Mouse (Mus musculus) kidney, embryonic 14.5 days (tissue): ENCODE measurements around the gene Gtse1. TPM values are rescaled to one million over a fixed set of nuclear protein-coding genes. Genes with fewer than 3 reads are reported as not detected.
A peak's percentile ranks its signal among the peaks of the same experiment; 100 is the strongest.

Experiments used
- ATAC-seq: fragments of 200-750 bp; cut with Nextera tagmentation; 2 replicates; pipeline ENCODE4 v1.8.0; 2017; ENCODE audit warnings: moderate number of reproducible peaks, mild to moderate bottlenecking, moderate TSS enrichment, moderate library complexity; ENCODE audit not compliant: low FRiP score, low TSS enrichment
- H3K27ac ChIP-seq: fragments of 300-500 bp; sonication (generic); 2 replicates; pipeline ENCODE4 v1.5.1; 2014; ENCODE audit warnings: low read depth, mild to moderate bottlenecking, low read length, moderate library complexity, mixed read lengths
- H3K27me3 ChIP-seq: fragments of 300-500 bp; sonication (generic); 2 replicates; pipeline ENCODE4 v1.6.1; 2014; ENCODE audit warnings: mild to moderate bottlenecking, low read length; ENCODE audit not compliant: control insufficient read depth, insufficient read depth
- H3K36me3 ChIP-seq: fragments of 300-500 bp; sonication (generic); 2 replicates; pipeline ENCODE4 v1.6.1; 2014; ENCODE audit warnings: low read length, mixed read lengths; ENCODE audit not compliant: control insufficient read depth, insufficient read depth
- H3K4me1 ChIP-seq: fragments of 300-500 bp; sonication (generic); 2 replicates; pipeline ENCODE4 v1.6.1; 2014; ENCODE audit warnings: low read length, mixed read lengths; ENCODE audit not compliant: control insufficient read depth, insufficient read depth
- H3K4me2 ChIP-seq: fragments of 300-500 bp; sonication (generic); replicated peaks from 2 replicates; pipeline ENCODE4 v1.6.1; 2014; ENCODE audit warnings: low read depth, mild to moderate bottlenecking, low read length
- H3K4me3 ChIP-seq: fragments of 300-500 bp; sonication (generic); 2 replicates; pipeline ENCODE4 v1.5.1; 2014; ENCODE audit warnings: mild to moderate bottlenecking, low read length
- H3K9ac ChIP-seq: fragments of 300-500 bp; sonication (generic); 2 replicates; pipeline ENCODE4 v1.6.1; 2014; ENCODE audit warnings: low read depth, mild to moderate bottlenecking, low read length, moderate library complexity
- H3K9me3 ChIP-seq: fragments of 300-500 bp; sonication (generic); 2 replicates; pipeline ENCODE4 v1.6.1; 2016; ENCODE audit warnings: low read length; ENCODE audit not compliant: control insufficient read depth
- WGBS: fragments of 180-500 bp; shearing (Covaris S2); extraction: QIAGEN DNeasy Blood & Tissue Kit; methylation state at CpG from one replicate; pipeline ENCODE4 v1.1.7; 2014; 5-methylcytosine and 5-hydroxymethylcytosine counted together
- polyA plus RNA-seq: library from polyadenylated mRNA; unstranded; fragments of >200 nt; fragmentation: Nextera tagmentation; extraction: Ambion mirVana; gene quantifications from 2 replicates; pipeline ENCODE4 v1.2.1, GENCODE M21; 2014

Gene Gtse1
- 26.6 and 32.3 TPM in 2 replicates for polyA plus RNA-seq

- WGBS: under 1% methylated on average over 42 of the region's 42 CpGs
- Histone ChIP-seq H3K4me2 (peak within 1 kb of the TSS; percentile 81), H3K9ac (peak within 1 kb of the TSS; percentile 76), H3K9me3 (no peaks in the 10 kb centered on the region), H3K36me3 (peaks cover 28% of the 10 kb centered on the region), H3K27ac (peak within 1 kb of the TSS; percentile 57; the same call in 1 of the 2 replicates), H3K27me3 (no peaks in the 10 kb centered on the region), H3K4me1 (peaks cover 18% of the 10 kb centered on the region), H3K4me3 (peak within 1 kb of the TSS; percentile 92)
- ATAC-seq: peak; percentile 97
Measured at GRCm38 (mm10) chr15:85859490-85860031, at the start of gene Gtse1. TSS of gene Gtse1 (plus strand) at chr15:85859745.

- WGBS: 76% methylated on average over 5 of the region's 5 CpGs
- no peaks in the 10 kb centered on the region for H3K27me3 ChIP-seq
- H3K4me2 ChIP-seq: peak overlapping the region; percentile 60
- no peaks in the 10 kb centered on the region for H3K36me3 ChIP-seq
- no peaks in the 10 kb centered on the region for H3K4me1 ChIP-seq
- H3K4me3 ChIP-seq: peak overlapping the region; percentile 77; the same call in 1 of the 2 replicates
- H3K9ac ChIP-seq: no peak overlapping the region
- no peak overlapping the region for H3K27ac ChIP-seq
- no peaks in the 10 kb centered on the region for H3K9me3 ChIP-seq
- no peak for ATAC-seq
Measured at GRCm38 (mm10) chr15:85810462-85810805, 49.1 kb upstream of the Gtse1 start.

GRCm38 (mm10) chr15:85810806-85811521 is 48.6 kb upstream of the Gtse1 start:
- no peaks in the 10 kb centered on the region for H3K4me1 ChIP-seq
- H3K27me3 ChIP-seq: no peaks in the 10 kb centered on the region
- 4% methylated on average over 36 of the region's 36 CpGs for WGBS
- peak; percentile 85 for ATAC-seq
- no peaks in the 10 kb centered on the region for H3K9me3 ChIP-seq
- peak overlapping the region; percentile 79 for H3K9ac ChIP-seq
- H3K36me3 ChIP-seq: no peaks in the 10 kb centered on the region
- H3K4me2 ChIP-seq: peak overlapping the region; percentile 60
- H3K4me3 ChIP-seq: peak overlapping the region; percentile 77
- H3K27ac ChIP-seq: peak overlapping the region; percentile 77

GRCm38 (mm10) chr15:85811535-85812277 is 47.8 kb upstream of the Gtse1 start, which contains the start of gene Cdpf1:
TSS of gene Cdpf1 (minus strand) at chr15:85811697.
- WGBS: 5% methylated on average over 36 of the region's 36 CpGs

GRCm38 (mm10) chr15:85813428-85813827 is 46.1 kb upstream of the Gtse1 start:
- no peak for ATAC-seq
- H3K4me3 ChIP-seq: no peak overlapping the region
- H3K36me3 ChIP-seq: no peaks in the 10 kb centered on the region
- no peaks in the 10 kb centered on the region for H3K4me1 ChIP-seq
- no peak overlapping the region for H3K9ac ChIP-seq
- H3K4me2 ChIP-seq: no peak overlapping the region
- H3K27ac ChIP-seq: no peak overlapping the region
- H3K27me3 ChIP-seq: no peaks in the 10 kb centered on the region
- H3K9me3 ChIP-seq: peaks cover 13% of the 10 kb centered on the region
- 73% methylated on average over 10 of the region's 10 CpGs for WGBS

More at GRCm38 (mm10) chr15:85811535-85812277, 47.8 kb upstream of the Gtse1 start, which contains the start of gene Cdpf1:
- Histone ChIP-seq H3K4me2 (peak within 1 kb of the TSS; percentile 60), H3K4me3 (peak within 1 kb of the TSS; percentile 77), H3K36me3 (no peaks in the 10 kb centered on the region), H3K4me1 (no peaks in the 10 kb centered on the region), H3K27ac (peak within 1 kb of the TSS; percentile 77), H3K27me3 (no peaks in the 10 kb centered on the region), H3K9me3 (peaks cover 4% of the 10 kb centered on the region), H3K9ac (peak within 1 kb of the TSS; percentile 79)
- peak; percentile 97 for ATAC-seq

GRCm38 (mm10) chr15:85821203-85822010 is 38.1 kb upstream of the Gtse1 start, which contains the start of gene Pkdrej:
TSS of gene Pkdrej (minus strand) at chr15:85821734.
- peak within 1 kb of the TSS; percentile 42 for H3K4me3 ChIP-seq
- H3K4me2 ChIP-seq: peak within 1 kb of the TSS; percentile 78
- peak; percentile 75 for ATAC-seq
- no peak within 1 kb of the TSS for H3K27ac ChIP-seq
- H3K4me1 ChIP-seq: peaks cover 2% of the 10 kb centered on the region; the same call in 1 of the 2 replicates
- H3K36me3 ChIP-seq: no peaks in the 10 kb centered on the region
- WGBS: 1% methylated on average over 44 of the region's 65 CpGs
- no peaks in the 10 kb centered on the region for H3K27me3 ChIP-seq
- peaks cover 15% of the 10 kb centered on the region; the same call in 1 of the 2 replicates for H3K9me3 ChIP-seq
- H3K9ac ChIP-seq: peak within 1 kb of the TSS; percentile 62

GRCm38 (mm10) chr15:85822011-85822359 is 37.6 kb upstream of the Gtse1 start:
- 20% methylated on average over 4 of the region's 4 CpGs for WGBS
- peaks cover 12% of the 10 kb centered on the region; the same call in 1 of the 2 replicates for H3K9me3 ChIP-seq
- no peak overlapping the region for H3K27ac ChIP-seq
- H3K27me3 ChIP-seq: no peaks in the 10 kb centered on the region
- H3K9ac ChIP-seq: peak overlapping the region; percentile 62; the same call in 1 of the 2 replicates
- H3K36me3 ChIP-seq: no peaks in the 10 kb centered on the region
- peaks cover 2% of the 10 kb centered on the region; the same call in 1 of the 2 replicates for H3K4me1 ChIP-seq
- peak overlapping the region; percentile 78 for H3K4me2 ChIP-seq
- peak; percentile 83 for ATAC-seq
- H3K4me3 ChIP-seq: peak overlapping the region; percentile 42

GRCm38 (mm10) chr15:85826676-85827075 is 32.9 kb upstream of the Gtse1 start:
- H3K9ac ChIP-seq: no peak overlapping the region
- H3K36me3 ChIP-seq: no peaks in the 10 kb centered on the region
- no peak overlapping the region for H3K4me3 ChIP-seq
- no peaks in the 10 kb centered on the region for H3K9me3 ChIP-seq
- no peaks in the 10 kb centered on the region for H3K27me3 ChIP-seq
- no peak for ATAC-seq
- H3K27ac ChIP-seq: no peak overlapping the region
- H3K4me2 ChIP-seq: no peak overlapping the region
- WGBS: 49% methylated on average over 5 of the region's 5 CpGs
- peaks cover 4% of the 10 kb centered on the region; the same call in 1 of the 2 replicates for H3K4me1 ChIP-seq
